Mouse (Mus musculus): ENCODE results near the gene Zfp706. TPM values are rescaled to one million over a fixed set of nuclear protein-coding genes. Genes with fewer than 3 reads are reported as not detected.
"Not testable (repeated sequence)": the region's sequence is repeated elsewhere in the genome, so short reads cannot be mapped to it uniquely, and the experiment has no call there.

Gene Zfp706
- polyA plus RNA-seq, 1 experiment from 2014 or later: 479 TPM

DNA sequence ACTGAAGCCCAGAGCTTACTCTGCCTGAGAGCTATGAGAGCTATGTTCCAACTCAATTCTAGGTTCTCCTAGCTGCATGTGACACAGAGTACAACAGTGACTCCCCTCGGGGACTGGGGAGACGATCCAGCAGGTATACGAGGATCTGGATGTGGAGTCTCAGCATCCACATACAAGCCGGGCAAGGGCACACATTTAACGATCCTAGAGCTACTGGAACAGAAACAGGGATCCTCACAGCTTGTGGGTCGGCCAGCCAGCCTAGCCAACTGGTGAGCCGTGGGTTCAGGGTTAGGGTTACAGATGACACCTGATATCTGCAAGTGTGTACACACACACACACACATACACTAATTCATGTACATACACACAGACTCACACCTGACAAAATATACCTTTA, 5.3 kb downstream of the Zfp706 start:
- no peak for ATAC-seq

GRCm38 (mm10) chr15:36999602-37000001, 8.0 kb downstream of the Zfp706 start:
- H3K9me3 ChIP-seq (ENCODE audit: control insufficient read depth, low read length); H3K27ac ChIP-seq (ENCODE audit: low read length); H3K4me1 ChIP-seq (replicated peaks; ENCODE audit: control insufficient read depth, insufficient read depth, low read length); ATAC-seq; H3K4me3 ChIP-seq (replicated peaks; ENCODE audit: low read length); H3K4me2 ChIP-seq (ENCODE audit: low read length); H3K9ac ChIP-seq (replicated peaks; ENCODE audit: low read depth, low read length); H3K27me3 ChIP-seq (replicated peaks; ENCODE audit: control insufficient read depth, insufficient read depth, low read length): not testable (repeated sequence)
- WGBS: 88% methylated on average over 7 of the region's 7 CpGs
- peaks cover 18% of the 10 kb centered on the region for H3K36me3 ChIP-seq (ENCODE audit: control insufficient read depth, insufficient read depth)

More for the DNA sequence above, 5.3 kb downstream of the Zfp706 start:
- peaks cover 4% of the 10 kb centered on the region for H3K9me3 ChIP-seq (ENCODE audit: control insufficient read depth, low read length)
- H3K4me3 ChIP-seq (replicated peaks; ENCODE audit: low read length): no peak overlapping the region
- H3K4me2 ChIP-seq (ENCODE audit: low read length): no peak overlapping the region
- no peaks in the 10 kb centered on the region for H3K27me3 ChIP-seq (replicated peaks; ENCODE audit: control insufficient read depth, insufficient read depth, low read length)
- no peak overlapping the region for H3K9ac ChIP-seq (replicated peaks; ENCODE audit: low read depth, low read length)
- peaks cover 16% of the 10 kb centered on the region for H3K36me3 ChIP-seq (ENCODE audit: control insufficient read depth, insufficient read depth)
- 90% methylated on average over 7 of the region's 7 CpGs for WGBS
- H3K4me1 ChIP-seq (replicated peaks; ENCODE audit: control insufficient read depth, insufficient read depth, low read length): peaks cover 12% of the 10 kb centered on the region
- H3K27ac ChIP-seq (ENCODE audit: low read length): no peak overlapping the region

- 94% methylated on average over 4 of the region's 4 CpGs for WGBS
Measured at GRCm38 (mm10) chr15:36995166-36995565, 12.4 kb downstream of the Zfp706 start.

DNA sequence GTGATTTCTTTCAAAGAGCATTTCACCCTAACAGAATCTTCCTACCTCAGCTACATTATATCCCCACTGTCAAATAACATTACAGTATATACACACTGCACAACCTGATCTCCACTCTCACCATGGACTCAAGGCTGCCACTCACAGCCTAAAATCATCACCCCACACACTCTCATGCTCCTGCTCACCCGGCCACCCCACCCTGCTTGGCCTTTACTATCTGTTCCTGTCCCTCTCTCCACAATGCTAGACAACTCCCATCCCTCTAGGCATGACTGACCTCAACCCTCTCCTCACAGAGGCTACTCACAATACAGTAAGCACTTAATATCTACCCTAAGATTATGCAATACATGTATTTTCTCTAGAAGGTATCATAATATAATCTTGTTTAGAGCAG, 12.9 kb downstream of the Zfp706 start:
- H3K9me3 ChIP-seq (ENCODE audit: control insufficient read depth, low read length): peaks cover 4% of the 10 kb centered on the region
- H3K36me3 ChIP-seq (ENCODE audit: control insufficient read depth, insufficient read depth): peaks cover 10% of the 10 kb centered on the region
- no peaks in the 10 kb centered on the region; the same call in none of the 2 replicates for H3K4me1 ChIP-seq (replicated peaks; ENCODE audit: control insufficient read depth, insufficient read depth, low read length)
- 73% methylated on average over 1 of the region's 1 CpGs for WGBS
- no peak overlapping the region for H3K9ac ChIP-seq (replicated peaks; ENCODE audit: low read depth, low read length)
- no peak overlapping the region for H3K4me3 ChIP-seq (replicated peaks; ENCODE audit: low read length)
- no peak overlapping the region for H3K4me2 ChIP-seq (ENCODE audit: low read length)
- ATAC-seq: no peak
- H3K27ac ChIP-seq (ENCODE audit: low read length): no peak overlapping the region
- H3K27me3 ChIP-seq (replicated peaks; ENCODE audit: control insufficient read depth, insufficient read depth, low read length): no peaks in the 10 kb centered on the region

More at GRCm38 (mm10) chr15:36995166-36995565, 12.4 kb downstream of the Zfp706 start:
- peaks cover 10% of the 10 kb centered on the region for H3K36me3 ChIP-seq (ENCODE audit: control insufficient read depth, insufficient read depth)
- H3K9me3 ChIP-seq (ENCODE audit: control insufficient read depth, low read length): peaks cover 4% of the 10 kb centered on the region
- no peaks in the 10 kb centered on the region; the same call in 1 of the 2 replicates for H3K4me1 ChIP-seq (replicated peaks; ENCODE audit: control insufficient read depth, insufficient read depth, low read length)
- no peak overlapping the region for H3K9ac ChIP-seq (replicated peaks; ENCODE audit: low read depth, low read length)
- no peak overlapping the region for H3K4me2 ChIP-seq (ENCODE audit: low read length)
- ATAC-seq: no peak
- H3K27me3 ChIP-seq (replicated peaks; ENCODE audit: control insufficient read depth, insufficient read depth, low read length): no peaks in the 10 kb centered on the region
- no peak overlapping the region for H3K4me3 ChIP-seq (replicated peaks; ENCODE audit: low read length)
- no peak overlapping the region for H3K27ac ChIP-seq (ENCODE audit: low read length)

DNA sequence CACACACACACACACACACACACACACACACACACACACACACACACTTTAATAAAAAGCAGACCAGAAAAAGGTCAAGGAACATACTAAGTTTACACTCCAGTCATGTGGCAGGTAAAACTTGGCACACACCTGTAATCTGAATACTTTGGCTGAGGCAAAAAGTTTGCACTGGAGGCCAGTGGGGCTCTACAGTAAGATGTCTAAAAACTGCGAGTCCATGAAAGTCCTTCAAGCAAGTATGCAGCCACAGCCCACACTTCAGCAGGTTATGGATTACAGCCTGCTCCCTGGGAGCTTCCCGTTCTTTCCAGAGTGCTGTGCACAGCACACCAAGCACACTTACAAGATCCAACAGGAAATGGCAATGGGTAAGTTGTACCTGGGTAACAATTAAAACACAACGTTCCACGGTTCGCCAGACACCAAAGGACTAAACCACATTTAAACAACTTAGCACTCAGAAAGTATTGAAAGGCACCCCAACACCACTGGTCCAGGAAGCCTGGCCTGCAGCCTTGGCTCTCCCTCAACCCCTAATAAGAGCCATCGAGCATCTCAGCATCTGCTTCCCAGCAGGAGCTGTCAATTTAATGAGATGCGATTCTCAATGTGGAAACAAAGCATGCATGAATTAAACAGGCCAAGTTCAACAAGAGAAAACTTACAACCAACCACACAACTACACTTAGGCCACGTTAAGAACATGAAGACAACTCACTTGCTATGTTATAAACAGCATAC, 14.0 kb downstream of the Zfp706 start:
- no peaks in the 10 kb centered on the region; the same call in none of the 2 replicates for H3K4me1 ChIP-seq (replicated peaks; ENCODE audit: control insufficient read depth, insufficient read depth, low read length)
- H3K4me2 ChIP-seq (ENCODE audit: low read length): no peak overlapping the region
- peak; percentile 71 for ATAC-seq
- peaks cover 10% of the 10 kb centered on the region for H3K36me3 ChIP-seq (ENCODE audit: control insufficient read depth, insufficient read depth)
- H3K27me3 ChIP-seq (replicated peaks; ENCODE audit: control insufficient read depth, insufficient read depth, low read length): no peaks in the 10 kb centered on the region
- no peak overlapping the region for H3K9ac ChIP-seq (replicated peaks; ENCODE audit: low read depth, low read length)
- no peak overlapping the region for H3K27ac ChIP-seq (ENCODE audit: low read length)
- no peak overlapping the region for H3K4me3 ChIP-seq (replicated peaks; ENCODE audit: low read length)
- peaks cover 4% of the 10 kb centered on the region for H3K9me3 ChIP-seq (ENCODE audit: control insufficient read depth, low read length)
- 25% methylated on average over 8 of the region's 8 CpGs for WGBS

DNA sequence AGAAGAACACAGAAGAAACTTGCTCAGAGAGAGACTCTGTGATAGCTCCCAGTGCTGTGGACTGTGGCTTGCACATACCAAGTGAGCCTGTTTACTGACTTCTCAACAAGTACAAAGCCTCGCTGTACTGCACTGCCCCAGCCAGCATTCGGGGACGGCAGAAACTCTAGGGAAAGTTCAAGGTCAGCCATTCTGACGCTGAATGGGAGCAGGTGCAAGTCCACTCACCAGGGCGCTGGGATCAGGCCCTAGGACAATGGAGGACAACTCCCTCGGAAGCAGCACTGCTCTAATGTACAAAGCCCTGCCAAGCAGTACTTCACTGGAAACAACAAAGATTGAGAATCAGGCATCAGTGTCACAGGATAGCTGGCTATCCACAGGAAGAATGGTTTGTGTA, 16.2 kb downstream of the Zfp706 start:
- no peak overlapping the region for H3K4me2 ChIP-seq (ENCODE audit: low read length)
- peaks cover 6% of the 10 kb centered on the region for H3K4me1 ChIP-seq (replicated peaks; ENCODE audit: control insufficient read depth, insufficient read depth, low read length)
- H3K9me3 ChIP-seq (ENCODE audit: control insufficient read depth, low read length): no peaks in the 10 kb centered on the region
- H3K27me3 ChIP-seq (replicated peaks; ENCODE audit: control insufficient read depth, insufficient read depth, low read length): no peaks in the 10 kb centered on the region
- ATAC-seq: no peak
- no peak overlapping the region for H3K9ac ChIP-seq (replicated peaks; ENCODE audit: low read depth, low read length)
- no peak overlapping the region for H3K27ac ChIP-seq (ENCODE audit: low read length)
- no peak overlapping the region for H3K4me3 ChIP-seq (replicated peaks; ENCODE audit: low read length)
- H3K36me3 ChIP-seq (ENCODE audit: control insufficient read depth, insufficient read depth): no peaks in the 10 kb centered on the region; the same call in 1 of the 2 replicates
- 54% methylated on average over 6 of the region's 6 CpGs for WGBS

DNA sequence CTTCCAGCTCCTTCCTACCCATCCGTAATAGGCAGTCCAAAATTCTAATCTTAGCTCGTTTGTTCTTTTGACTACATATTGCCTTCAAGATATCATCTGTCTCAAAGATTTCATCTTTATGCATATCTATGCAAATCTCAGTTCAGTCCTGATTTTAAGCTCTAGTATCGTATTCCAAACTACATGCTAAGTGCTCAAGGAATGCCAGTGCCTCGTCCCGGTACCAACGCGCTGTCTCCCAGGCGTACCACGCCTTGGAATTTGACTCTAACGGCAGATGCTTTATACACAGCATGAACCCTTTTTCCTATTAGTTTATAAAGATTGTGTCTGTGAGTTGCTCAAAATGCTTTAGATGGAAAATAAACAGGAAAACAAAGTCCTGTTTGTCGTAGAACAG, 17.7 kb downstream of the Zfp706 start:
- peaks cover 11% of the 10 kb centered on the region for H3K4me1 ChIP-seq (replicated peaks; ENCODE audit: control insufficient read depth, insufficient read depth, low read length)
- H3K9me3 ChIP-seq (ENCODE audit: control insufficient read depth, low read length): no peaks in the 10 kb centered on the region
- no peak overlapping the region for H3K4me3 ChIP-seq (replicated peaks; ENCODE audit: low read length)
- H3K36me3 ChIP-seq (ENCODE audit: control insufficient read depth, insufficient read depth): no peaks in the 10 kb centered on the region
- ATAC-seq: no peak
- no peaks in the 10 kb centered on the region for H3K27me3 ChIP-seq (replicated peaks; ENCODE audit: control insufficient read depth, insufficient read depth, low read length)
- no peak overlapping the region for H3K4me2 ChIP-seq (ENCODE audit: low read length)
- H3K27ac ChIP-seq (ENCODE audit: low read length): peak overlapping the region; percentile 45
- WGBS: 81% methylated on average over 11 of the region's 11 CpGs
- H3K9ac ChIP-seq (replicated peaks; ENCODE audit: low read depth, low read length): no peak overlapping the region

- peaks cover 11% of the 10 kb centered on the region for H3K4me1 ChIP-seq (replicated peaks; ENCODE audit: control insufficient read depth, insufficient read depth, low read length)
- H3K4me3 ChIP-seq (replicated peaks; ENCODE audit: low read length): no peak overlapping the region
- H3K27me3 ChIP-seq (replicated peaks; ENCODE audit: control insufficient read depth, insufficient read depth, low read length): no peaks in the 10 kb centered on the region
- ATAC-seq: no peak
- H3K9me3 ChIP-seq (ENCODE audit: control insufficient read depth, low read length): no peaks in the 10 kb centered on the region
- H3K36me3 ChIP-seq (ENCODE audit: control insufficient read depth, insufficient read depth): no peaks in the 10 kb centered on the region
- 92% methylated on average over 2 of the region's 2 CpGs for WGBS
- no peak overlapping the region for H3K9ac ChIP-seq (replicated peaks; ENCODE audit: low read depth, low read length)
- H3K4me2 ChIP-seq (ENCODE audit: low read length): no peak overlapping the region
- no peak overlapping the region for H3K27ac ChIP-seq (ENCODE audit: low read length)
Measured at GRCm38 (mm10) chr15:36988718-36989115, 18.9 kb downstream of the Zfp706 start.

GRCm38 (mm10) chr15:36987976-36988717, 19.4 kb downstream of the Zfp706 start:
- no peak overlapping the region for H3K9ac ChIP-seq (replicated peaks; ENCODE audit: low read depth, low read length)
- no peak for ATAC-seq
- no peaks in the 10 kb centered on the region for H3K9me3 ChIP-seq (ENCODE audit: control insufficient read depth, low read length)
- no peak overlapping the region for H3K4me2 ChIP-seq (ENCODE audit: low read length)
- no peak overlapping the region for H3K27ac ChIP-seq (ENCODE audit: low read length)
- no peak overlapping the region for H3K4me3 ChIP-seq (replicated peaks; ENCODE audit: low read length)
- WGBS: 89% methylated on average over 13 of the region's 13 CpGs
- H3K27me3 ChIP-seq (replicated peaks; ENCODE audit: control insufficient read depth, insufficient read depth, low read length): no peaks in the 10 kb centered on the region
- H3K4me1 ChIP-seq (replicated peaks; ENCODE audit: control insufficient read depth, insufficient read depth, low read length): peaks cover 11% of the 10 kb centered on the region; the same call in 1 of the 2 replicates
- H3K36me3 ChIP-seq (ENCODE audit: control insufficient read depth, insufficient read depth): no peaks in the 10 kb centered on the region
